Mouse (Mus musculus): Measurements from ENCODE around the gene Trip10.
A peak's percentile ranks its signal among the peaks of the same experiment; 100 is the strongest.

DNA sequence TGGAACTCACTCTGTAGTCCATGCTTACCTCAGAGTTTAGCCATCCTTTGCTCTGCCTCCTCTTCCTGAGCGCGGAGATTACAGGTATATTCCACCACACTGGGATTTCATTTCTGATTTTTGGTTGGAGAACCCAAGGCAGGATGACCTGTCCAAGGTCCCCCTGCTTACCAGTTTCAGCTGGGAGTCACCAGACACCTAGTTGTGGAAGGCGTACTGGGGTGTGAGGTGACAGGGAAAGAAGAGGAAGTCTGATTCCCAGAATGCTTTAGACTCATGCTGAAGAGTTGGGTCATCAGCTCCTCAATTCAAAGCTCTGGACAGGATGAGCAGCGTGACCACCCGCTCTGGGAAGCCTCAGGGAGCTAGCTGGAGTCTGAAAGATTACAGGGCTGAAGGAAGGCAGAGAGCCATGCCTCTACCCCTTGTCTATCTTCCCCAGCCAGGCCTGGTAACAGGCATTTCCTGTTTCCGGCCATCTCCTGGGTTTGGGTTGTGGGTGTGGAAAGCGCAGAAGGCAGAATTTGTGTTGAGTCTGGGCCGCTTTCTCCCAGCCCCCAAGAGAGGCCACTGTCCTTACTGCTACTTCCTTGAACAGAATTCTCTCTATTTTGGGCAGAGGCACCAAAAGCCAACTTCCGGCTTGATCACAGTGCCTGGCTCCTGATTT lies 40.9 kb downstream of the Trip10 start:
- TF ChIP-seq CTCF (IDR thresholded peaks at IDR 0.05; ENCODE audit: low read depth) (no peak), EP300 (IDR thresholded peaks at IDR 0.05; ENCODE audit: low read depth) (0 out of 2 replicates have a peak, but pooled peaks have one; percentile 17)
